Mouse (Mus musculus): ENCODE data around the gene Lmod3.

Gene Lmod3

DNA sequence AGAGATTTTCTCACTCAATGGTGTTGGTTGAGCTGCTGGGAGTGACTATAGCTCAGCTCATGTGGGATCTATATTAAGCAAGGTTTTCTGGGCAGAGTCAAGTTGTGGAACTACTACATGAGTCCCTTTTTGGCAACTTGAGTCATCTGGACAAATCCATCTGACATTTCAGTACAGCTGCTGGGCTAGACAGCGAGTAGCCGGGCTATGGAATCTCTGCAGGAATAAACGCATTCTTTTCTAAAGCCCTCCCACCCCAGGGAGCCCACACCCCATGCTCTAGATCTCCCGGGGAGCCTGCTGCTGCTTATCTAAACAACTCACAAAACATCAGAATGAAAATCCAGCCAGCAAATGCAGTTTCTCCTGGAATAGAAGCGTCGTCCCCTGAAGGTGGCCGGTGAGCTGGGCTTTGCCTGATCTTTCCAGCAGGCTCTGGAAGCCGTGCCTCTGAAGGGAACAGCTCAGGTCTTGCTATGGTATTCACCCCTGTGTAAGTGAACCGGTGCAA, at the start of gene Lmod3:
Gene Lmod3, minus strand, starts transcription at position 49 of the 511 bp plus-strand sequence.
- no peak for DNase-seq (ENCODE audit: extremely low read depth, low read depth)

DNA sequence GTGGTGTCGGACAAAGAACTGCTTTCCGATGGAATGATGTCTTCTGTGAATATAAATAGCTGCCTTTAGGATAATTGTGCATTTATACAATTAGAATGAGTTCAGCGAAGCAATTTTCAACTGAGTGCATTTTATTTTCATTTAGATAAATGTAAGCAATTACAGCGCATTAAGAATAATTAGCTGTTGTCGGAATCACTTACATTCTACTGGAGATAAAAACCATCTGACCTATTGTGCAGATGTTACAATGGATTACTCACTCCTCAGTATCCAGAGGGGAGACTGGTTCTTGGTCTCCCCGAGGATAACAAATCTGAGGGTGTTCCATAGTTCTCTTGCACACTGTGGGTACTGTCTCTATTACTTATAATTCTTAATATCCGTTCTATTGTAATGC, 49.7 kb upstream of the Lmod3 start:
- DNase-seq (ENCODE audit: extremely low read depth, low read depth), result no peak

DNA sequence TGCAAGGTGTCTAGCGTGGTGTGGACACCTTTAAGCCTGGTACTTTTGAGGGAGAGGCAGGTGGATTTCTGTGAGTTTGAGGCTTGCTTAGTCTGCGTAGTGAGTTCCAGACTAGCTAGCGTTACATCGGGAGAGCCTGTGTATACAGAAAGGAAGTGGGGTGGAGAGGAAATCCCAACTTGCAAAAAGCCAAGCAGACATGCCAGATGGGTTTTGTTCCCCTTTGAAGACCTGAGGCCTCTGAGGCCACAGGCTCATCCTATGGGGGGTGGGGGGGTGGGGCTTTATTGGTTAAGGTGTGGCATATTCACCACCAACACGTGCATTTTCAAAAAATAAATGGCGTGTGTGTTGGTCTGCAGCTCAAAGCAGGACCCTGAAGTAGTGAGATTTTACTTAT, 48.1 kb upstream of the Lmod3 start:
- DNase-seq (ENCODE audit: extremely low read depth, low read depth), result no peak

DNA sequence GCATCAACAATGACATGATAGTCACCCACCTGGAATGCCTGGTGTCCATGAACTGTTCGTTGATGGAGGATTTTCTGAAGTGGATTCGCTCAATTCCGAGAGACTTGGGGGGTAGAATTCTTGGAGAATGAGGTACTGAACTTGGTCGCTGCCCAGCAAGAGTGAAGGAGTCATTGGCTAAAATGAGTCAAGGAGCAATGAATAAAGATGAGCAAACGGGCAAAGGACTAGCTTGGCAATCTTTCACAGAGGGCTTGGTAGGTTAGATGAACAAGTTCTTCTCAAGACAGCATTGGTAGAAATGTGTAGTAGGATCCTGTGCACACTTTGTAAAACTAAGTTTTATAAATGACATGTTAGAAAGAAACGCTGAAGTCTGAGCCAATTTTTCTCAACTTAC, 47.6 kb upstream of the Lmod3 start:
- no peak for DNase-seq (ENCODE audit: extremely low read depth, low read depth)

DNA sequence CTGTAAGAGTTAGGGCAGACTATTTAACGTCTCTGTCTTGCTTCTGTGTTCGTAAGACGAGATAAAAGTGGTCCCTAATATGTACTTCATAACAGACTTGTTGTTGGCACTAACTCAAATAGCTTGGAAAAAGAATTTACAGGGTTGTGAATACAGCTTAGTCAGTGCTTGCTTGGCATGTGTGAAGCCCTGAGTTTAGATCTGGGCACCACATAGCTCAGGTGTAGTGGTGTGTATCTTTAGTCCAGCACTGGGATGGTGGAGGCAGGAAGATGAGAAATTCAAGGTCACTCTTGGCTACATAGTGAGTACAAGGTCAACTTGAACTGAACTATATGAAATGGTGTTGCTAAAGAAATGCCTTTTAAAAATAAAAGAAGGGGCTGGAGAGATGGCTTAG, 44.6 kb upstream of the Lmod3 start:
- no peak for DNase-seq (ENCODE audit: extremely low read depth, low read depth)

DNA sequence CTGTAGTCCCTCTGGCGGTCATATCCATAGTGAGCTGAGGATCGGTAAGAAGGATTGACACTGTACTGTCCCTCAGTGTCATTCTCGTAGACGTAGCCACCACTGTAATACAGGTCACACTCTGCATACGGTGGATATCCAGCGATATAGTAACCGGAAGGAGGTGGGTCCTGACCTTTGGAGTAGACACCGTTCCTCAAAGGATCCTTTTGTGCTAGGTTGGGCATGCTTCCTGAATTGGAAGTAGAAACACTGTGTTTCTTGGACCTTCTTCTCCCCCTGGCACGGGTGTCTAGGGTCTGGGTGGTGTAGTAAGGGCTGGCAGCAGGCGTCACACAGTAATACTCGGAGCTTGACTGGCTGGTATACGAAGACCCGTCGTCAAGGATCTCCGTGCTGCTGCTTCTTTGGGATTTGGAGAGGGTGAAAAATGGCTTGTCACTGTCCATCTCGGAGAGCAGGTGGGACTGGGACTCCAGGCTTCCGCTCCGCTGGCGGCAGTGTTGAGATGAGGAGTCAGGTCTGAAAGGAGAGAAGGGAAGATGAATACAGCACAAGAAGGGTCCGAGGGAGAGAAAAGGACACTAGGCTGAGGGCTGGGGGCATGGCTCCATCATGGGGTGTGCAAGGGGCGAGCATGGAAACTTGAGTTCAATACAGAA, 43.4 kb upstream of the Lmod3 start:
- no peak for DNase-seq (ENCODE audit: extremely low read depth, low read depth)

DNA sequence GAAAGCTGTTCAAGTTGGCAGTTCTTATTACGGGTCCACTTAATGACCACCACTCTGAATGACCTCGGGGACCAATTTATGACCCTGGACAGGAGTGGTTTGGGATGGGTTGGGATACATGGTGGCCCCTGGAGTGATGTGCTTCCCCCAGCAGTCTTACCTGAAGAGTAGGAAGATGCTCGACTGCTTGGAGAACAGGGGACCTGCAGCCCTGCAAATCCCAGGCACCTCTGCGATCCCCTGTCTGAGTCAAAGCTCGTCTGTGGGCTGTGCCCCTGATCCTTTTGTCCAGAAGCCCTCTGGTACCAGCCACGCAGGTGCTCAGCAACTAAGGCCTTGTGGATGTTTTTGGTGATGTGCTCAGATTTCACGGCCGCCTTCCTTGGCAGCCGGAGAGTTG, 42.9 kb upstream of the Lmod3 start:
- no peak for DNase-seq (ENCODE audit: extremely low read depth, low read depth)

DNA sequence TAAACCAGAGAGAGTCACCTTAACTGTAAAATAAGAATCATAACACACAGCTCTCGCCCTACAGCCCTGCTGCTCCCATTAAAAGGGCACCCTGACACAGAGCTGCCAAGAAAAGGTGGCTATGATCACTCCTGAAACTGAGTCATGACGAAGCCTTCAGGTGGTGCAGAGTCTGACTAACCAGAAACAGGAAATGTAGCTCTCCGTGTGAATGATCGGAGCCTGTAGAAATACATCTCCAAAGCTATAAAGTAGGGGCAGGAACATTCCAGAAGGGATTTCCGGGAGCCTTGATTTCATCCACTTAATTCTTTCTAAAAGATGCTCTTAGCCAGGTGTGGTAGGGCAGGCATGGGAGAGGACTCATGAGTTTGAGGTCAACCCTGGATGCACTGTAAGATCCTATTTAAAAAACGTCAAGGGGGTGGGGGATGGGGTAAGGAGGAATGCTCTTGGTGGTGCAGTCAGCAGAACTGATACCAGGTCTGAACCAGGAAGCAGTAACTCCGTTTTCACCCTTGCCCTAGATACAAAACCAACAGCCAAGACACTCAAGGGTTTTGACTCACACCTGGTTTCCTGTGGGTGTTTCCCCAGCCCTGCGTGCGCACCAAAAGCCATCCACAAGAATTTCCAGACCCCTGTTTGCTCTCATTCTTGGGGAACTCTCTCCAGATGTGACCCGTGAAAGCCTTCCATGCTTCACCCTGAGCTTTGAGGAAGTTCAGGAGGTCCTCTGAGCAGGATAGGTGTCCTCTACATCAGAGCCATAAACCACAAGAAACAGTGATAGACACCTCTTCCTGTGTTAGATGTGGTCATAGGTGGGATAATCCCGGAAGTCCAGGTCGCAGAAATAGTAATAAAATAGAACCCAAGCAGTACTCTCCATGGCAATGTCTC, 41.4 kb upstream of the Lmod3 start:
- no peak for DNase-seq (ENCODE audit: extremely low read depth, low read depth)

DNA sequence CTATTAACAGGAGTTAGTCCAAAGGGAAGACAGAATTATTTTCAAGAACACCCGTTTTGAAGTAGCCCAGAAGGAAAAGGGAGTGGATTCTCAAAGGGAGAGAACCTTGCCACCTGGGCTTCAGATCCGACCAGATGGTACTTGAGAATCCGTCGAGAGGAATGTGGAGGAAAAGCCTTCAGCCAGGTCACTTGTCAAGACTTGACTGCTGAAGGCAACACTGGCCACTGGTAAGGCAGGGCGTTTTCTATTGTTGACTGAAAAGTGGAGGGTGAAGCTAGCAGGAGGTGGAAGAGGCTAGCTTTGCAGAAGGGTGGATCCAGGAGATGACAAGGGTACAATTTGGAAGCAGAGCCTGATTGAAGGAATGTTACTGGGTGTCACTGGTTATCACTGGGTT, 40.3 kb upstream of the Lmod3 start:
- no peak for DNase-seq (ENCODE audit: extremely low read depth, low read depth)

DNA sequence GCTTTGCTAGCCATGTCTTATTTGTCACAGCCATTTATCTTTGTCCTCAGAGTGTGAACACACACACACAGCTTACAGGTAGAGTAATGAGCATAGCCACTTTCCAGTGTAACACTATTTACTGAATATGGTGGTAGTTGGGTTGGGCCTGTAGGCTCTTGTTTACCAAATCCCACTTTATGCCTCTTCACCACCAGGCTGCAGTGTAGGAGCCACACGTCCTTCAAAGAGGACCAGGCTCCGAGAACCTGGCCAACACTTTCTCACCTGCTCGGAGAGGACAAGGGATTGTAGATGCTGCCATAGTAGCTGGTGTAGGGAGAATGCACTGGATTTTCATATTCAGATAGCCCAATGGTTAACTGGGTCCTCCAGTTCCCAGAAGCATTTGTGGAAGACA, 39.5 kb upstream of the Lmod3 start:
- DNase-seq (ENCODE audit: extremely low read depth, low read depth), result no peak

DNA sequence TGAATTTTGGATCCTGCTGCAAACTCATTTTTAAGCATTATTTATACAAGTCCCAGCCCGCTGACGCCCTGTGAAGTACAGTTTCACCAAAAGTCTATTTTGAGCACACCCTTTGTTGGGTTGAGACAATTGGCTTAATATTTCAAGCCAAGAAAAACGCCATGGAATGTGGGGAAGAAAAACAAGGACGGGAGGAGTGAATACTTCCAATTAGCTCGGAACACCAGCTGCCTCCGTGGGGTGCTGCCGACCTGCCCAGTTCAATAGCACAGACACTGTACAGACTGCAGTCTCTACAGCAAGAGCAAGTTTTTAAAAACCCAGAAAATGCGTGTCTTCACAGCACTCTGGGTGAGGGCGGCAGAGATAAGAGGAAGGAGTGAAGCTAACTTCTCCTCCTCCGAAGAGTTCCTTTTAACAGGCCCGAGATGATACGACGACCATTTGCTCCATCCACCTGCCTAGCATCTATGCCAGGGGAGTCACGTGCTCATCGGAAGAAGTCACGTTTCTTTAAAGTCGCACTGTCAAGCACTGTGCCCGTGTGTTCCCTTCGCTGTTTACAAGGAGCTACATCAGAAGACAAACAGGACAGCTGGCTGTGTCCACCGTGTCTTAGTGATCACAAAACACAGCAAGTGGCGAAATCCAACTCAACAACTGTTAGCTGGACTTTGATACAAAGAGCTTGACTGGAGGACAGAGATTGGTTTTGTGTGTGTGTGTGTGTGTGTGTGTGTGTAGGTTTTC, 38.8 kb upstream of the Lmod3 start:
- no peak for DNase-seq (ENCODE audit: extremely low read depth, low read depth)

DNA sequence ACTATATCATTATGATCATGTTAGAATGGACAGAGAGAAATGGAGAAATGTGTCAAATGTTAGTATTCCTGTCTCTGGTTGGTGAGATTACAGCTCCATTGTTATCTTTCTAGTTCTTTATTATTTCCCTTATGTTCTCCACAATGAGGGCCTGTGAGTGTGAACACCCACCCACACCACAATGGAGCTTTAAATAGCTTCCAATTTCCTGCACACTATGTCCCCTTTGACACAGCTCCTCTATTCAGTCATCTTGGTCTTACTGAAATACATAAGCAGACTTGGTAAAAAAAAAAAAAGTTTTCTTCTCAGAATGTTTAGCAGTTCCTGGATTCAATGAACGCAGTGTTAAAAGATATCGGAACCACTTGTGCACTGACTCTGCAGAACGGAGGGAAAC, 38.1 kb upstream of the Lmod3 start:
- no peak for DNase-seq (ENCODE audit: extremely low read depth, low read depth)

DNA sequence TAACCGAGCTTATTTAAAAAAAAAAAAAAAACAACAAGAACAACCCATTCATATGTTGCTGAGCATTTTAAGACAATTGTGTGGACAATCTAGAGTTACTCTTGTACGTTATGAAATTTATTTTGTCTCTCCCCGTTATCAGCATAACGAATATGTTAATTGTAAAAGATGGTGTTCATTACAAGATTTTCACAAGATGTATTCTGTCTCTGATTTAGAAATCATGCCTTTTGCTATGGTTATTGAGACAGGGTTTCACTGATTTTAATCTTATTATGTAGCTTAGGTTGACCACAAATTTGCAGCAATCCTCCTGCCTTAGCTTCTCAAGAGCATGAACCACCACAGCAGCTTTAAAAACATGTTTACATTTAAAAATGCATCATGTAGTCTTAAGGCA, 37.3 kb upstream of the Lmod3 start:
- DNase-seq (ENCODE audit: extremely low read depth, low read depth), result no peak

DNA sequence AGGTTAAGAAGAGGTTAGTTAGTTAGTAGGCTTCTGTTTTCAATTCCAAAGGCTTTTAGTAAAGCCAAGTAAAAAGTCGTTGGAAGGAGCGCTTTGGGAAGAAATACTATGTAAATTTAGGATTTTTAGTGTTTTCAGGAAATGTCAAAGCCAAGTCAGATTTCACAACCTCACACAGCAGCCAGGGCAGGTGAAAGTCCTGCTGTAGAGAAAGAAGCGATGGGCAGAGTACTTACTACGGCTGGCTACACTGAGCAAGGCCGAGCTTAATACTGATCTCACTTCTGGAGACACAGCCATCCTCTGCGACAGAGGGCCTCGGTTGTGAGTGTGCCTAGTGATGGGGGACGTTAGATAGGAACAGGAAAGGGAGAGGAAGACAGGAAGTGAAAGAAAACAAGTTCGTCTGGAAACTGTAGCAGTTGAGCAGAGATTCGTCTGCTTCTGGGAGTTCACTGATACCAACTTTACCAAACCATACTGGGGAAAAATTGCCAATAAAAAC, 36.8 kb upstream of the Lmod3 start:
- DNase-seq (ENCODE audit: extremely low read depth, low read depth), result no peak

DNA sequence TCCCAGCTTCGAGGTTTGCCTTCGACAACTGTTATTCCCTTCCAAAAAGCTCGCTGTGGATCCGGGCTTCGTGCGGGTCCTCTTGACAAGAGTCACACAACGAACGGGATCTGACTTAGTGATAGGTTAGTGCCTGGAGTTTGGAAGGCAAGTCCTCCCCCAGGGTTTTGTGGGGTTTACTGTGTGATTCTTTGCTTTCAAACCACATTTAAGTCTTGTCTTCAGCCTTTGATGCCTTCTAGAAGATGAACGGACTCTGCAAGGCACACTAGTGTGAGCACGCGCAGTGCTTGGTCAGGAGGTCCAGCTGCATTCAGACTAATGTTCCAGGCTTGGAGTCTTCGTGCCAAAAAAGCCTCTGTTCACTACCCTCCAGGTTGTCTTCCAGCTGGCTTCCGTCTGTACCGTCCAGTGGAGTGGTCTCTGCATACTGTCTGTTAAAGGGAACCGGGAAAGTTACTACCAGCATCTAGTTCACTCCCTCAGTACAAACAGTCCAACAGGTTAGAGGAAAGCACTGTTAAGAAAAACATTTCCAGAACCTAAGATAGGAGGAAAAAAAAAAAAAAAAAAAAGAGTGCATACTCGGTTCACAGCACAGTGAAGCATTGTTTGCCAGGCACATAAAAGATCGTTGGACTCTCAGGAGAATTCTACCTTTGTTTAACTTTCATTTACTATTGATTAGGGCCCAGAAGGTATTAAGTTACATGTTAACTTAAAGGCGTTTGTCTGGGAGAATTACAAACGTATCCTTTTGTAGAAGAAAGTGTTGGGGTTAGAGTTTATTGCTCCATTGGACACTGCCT, 35.7 kb upstream of the Lmod3 start:
- DNase-seq (ENCODE audit: extremely low read depth, low read depth), result no peak

DNA sequence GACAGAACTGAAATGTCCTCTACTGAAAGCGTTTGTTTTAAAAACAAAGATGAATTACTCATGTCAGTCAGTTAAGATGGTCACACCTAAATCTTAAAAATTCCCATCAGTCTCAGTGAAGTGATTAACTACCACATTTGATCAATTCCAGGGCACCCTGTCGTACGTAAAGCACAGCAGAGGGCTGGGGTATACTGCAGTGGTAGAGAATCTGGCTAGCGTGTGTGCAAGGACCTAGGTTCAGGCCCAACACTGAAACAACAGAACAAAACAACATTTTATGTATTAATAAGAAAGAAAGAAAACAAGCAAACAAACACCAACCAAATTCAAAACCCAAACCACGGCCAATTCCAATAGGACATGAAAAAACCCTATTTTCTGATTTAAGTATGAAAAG, 33.8 kb upstream of the Lmod3 start:
- DNase-seq (ENCODE audit: extremely low read depth, low read depth), result no peak

DNA sequence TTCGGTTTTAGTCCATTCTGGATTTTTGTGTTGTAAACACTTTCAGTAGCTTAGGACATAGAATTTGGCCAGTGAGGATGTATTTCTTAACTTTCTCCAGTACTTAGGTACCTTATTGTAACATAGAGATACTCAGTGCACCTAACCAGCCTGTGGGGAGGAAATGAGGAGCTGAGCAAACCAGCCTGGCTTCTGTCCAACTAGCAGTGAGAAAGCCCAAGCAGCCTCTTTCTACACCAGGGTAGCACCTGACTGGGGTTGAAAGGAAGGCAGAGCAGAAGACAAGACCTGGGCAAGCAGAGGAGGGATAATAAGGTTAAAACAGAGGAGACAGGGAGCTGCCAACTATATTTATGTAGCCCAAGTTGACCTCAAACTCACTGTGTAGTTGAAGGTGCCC, 31.1 kb upstream of the Lmod3 start:
- no peak for DNase-seq (ENCODE audit: extremely low read depth, low read depth)

DNA sequence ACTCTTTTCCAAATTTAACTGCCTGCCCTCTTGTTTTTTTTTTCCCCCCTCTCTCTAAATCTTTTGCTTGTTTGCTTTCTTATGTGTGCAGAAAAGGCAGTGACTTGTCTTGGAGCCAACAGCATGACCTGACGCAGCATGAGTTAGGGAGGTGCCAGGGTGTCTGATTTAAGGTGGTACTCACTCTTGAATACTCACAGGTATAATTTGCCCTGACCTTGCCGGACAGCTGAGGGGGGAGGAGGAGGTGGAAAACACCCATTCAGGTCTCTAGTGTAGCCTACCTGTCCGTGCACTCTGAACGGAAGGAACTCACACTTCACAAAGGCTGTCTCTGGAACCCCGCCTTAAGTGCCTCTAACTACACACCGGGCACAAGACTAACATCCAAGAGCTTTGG, 26.3 kb upstream of the Lmod3 start:
- no peak for DNase-seq (ENCODE audit: extremely low read depth, low read depth)

DNA sequence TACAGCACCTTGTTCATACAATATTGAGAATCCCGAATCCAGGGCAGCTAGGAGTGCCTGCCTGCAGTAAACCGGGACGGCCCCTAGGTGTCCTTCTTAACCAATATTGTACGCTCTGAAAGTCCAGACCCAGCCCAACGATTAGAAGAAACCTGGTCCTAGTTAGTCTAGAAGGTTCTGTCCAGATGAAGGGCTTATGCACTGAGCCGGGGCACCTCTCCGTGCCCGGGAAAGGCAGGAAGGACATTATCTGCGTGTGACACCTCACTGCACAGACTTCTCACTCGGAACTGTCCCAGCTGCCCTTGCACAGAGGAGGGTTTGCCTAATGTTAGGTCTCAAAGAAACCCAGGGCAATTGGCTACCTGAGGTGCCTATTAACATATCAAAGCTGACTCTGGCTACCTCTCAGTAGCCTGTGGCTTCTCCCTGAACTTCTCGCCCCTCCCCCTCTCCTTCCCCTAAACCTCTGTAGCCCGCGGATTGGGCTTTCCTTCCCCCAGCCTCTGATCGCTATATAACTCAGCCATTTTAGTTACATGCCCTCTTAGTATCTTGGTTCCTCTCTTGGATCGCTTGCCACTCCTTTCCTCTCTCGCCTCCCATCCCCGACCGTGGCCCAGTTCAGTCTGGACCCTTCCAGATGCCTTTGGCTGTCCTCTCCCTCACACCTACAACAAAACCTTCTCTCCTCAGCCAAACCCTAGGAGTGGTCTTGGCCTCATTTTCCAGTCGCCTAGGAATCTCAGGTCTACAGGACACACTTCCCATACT, 25.6 kb upstream of the Lmod3 start:
- peak; percentile 61 for DNase-seq (ENCODE audit: extremely low read depth, low read depth)

DNA sequence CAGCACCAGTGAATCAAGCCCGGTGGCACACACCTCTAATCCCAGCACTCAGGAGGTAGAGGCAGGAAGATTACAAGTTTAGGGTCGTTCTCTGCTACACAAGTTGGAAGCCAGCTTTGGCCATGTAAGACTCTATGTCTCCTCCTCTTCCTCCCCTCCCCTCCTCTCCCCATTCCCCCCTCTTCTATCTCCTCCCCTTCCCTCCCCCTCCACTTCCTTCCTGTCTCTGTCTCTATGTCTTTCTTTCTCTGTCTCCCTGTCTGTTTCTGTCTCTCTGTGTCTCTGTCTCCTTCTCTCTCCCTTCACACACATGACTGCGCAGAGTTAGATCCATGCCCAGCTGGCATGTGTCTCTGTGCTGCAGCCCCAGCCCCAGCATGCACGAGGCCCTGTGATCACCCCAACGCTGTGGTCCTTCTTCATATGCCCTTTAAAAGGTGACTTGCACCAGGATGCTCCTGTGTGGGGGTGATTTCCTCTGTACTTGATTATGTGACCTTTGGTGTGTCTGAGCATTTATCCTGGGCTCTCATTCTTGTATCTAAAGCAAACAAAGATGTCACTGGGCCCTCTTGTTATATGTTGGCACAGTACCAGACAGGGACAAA, 24.4 kb upstream of the Lmod3 start:
- no peak for DNase-seq (ENCODE audit: extremely low read depth, low read depth)

All from MEL-GATA-1-ER (cell line).